Comparison of ENCODE assay signal across 8 mouse cellular contexts in the genomic region with DNA sequence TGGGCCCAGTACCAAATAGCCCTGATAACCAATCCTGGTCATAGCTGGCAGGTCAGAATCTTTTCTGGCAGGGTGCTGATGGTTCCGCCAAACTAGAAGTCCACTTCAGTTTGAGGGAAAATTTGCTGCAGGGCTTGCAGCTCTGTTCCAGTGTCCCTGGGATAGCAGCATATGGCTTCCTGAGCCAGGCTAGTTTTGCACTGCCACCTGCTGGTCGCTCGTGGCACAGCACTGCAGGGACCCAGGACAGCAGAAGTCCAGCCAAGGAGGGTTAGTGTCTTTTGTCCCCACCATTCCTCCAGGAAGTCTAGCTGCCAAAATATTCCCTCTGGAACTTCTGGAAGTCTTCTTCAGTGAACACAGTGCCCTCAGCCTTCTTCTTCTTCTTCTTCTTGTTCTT. TPM values are rescaled to one million over a fixed set of nuclear protein-coding genes. Genes with fewer than 3 reads are reported as not detected.
DNase-seq lines count a peak whose midpoint lies in the region.

No protein-coding gene starts in this region.

- peak; percentile 70 to 79 for DNase-seq in CD8-positive naive resting alpha-beta T cell, adult 2 months (ENCODE audit: low read depth in 2 of 2, low spot score in 2 of 2)
- DNase-seq in adrenal gland, adult 18-20 months (ENCODE audit: low spot score in 2 of 2) = peak; percentile 84 to 90
- DNase-seq in embryo, embryonic 10 days (ENCODE audit: low spot score) = peak; percentile 92
- peak; percentile 80 for DNase-seq in heart, adult 8-10 months (ENCODE audit: low spot score)
- peak; percentile 72 to 88 for DNase-seq in layer of hippocampus, adult 8-10 months (ENCODE audit: low spot score in 2 of 2)
- DNase-seq in lung, postnatal 10 days = peak; percentile 90
- peak; percentile 86 to 89 for DNase-seq in right cerebral cortex, adult 2 months (ENCODE audit: low spot score in 2 of 2)
- DNase-seq in urinary bladder, postnatal 10 days (ENCODE audit: low spot score) = peak; percentile 51

RNA-seq across cellular contexts. Expression of a gene that starts 3.4 kb away (rescaled TPM):
- total RNA-seq in adrenal gland, adult 18-20 months (2021) = 10 to 100 TPM; 42.6 to 48.1 TPM
- total RNA-seq in heart, adult 8-10 months (2022) = 10 to 100 TPM; 13.2 to 16.5 (median 14.6) TPM
- 10 to 100 TPM; 29.9 to 41.0 (median 34.0) TPM for total RNA-seq in layer of hippocampus, adult 8-10 months (2022)

RNA-seq across cellular contexts. Expression of a gene that starts 5.7 kb away (rescaled TPM):
- 100 to 1,000 TPM; 237 to 275 TPM for total RNA-seq in adrenal gland, adult 18-20 months (2021)
- total RNA-seq in heart, adult 8-10 months (2022) = 10 to 100 TPM; 42.9 to 76.3 (median 65.9) TPM
- total RNA-seq in layer of hippocampus, adult 8-10 months (2022) = 100 to 1,000 TPM in 2 of 4 experiments, 10 to 100 TPM in 2; 97.7 to 104 (median 99.8) TPM

RNA-seq across cellular contexts. Expression of a gene that starts 25.0 kb away (rescaled TPM):
- 10 to 100 TPM in 1 of 2 experiments, not detected in 1; 11.6 TPM for total RNA-seq in adrenal gland, adult 18-20 months (2021)
- total RNA-seq in heart, adult 8-10 months (2022) = 10 to 100 TPM in 1 of 4 experiments, 1 to 10 TPM in 3; 5.6 to 11.9 (median 8.0) TPM
- 10 to 100 TPM in 3 of 4 experiments, 1 to 10 TPM in 1; 7.2 to 42.3 (median 29.6) TPM for total RNA-seq in layer of hippocampus, adult 8-10 months (2022)

RNA-seq across cellular contexts. Expression of a gene that starts 26.4 kb away (rescaled TPM):
- under 1 TPM; 0.29 to 0.40 TPM for total RNA-seq in adrenal gland, adult 18-20 months (2021)
- under 1 TPM in 3 of 4 experiments, not detected in 1; 0.03 to 0.37 (median 0.14) TPM for total RNA-seq in heart, adult 8-10 months (2022)
- total RNA-seq in layer of hippocampus, adult 8-10 months (2022) = 10 to 100 TPM; 37.6 to 48.2 (median 41.8) TPM

RNA-seq across cellular contexts. Expression of a gene that starts 26.9 kb away (rescaled TPM):
- 10 to 100 TPM; 45.3 to 52.3 TPM for total RNA-seq in adrenal gland, adult 18-20 months (2021)
- 10 to 100 TPM; 27.0 to 30.7 (median 28.7) TPM for total RNA-seq in heart, adult 8-10 months (2022)
- total RNA-seq in layer of hippocampus, adult 8-10 months (2022) = 10 to 100 TPM; 27.6 to 34.5 (median 32.5) TPM

Comparison
In these comparisons a context has a peak if more than half of its experiments do, and no peak if none do; other contexts are left out.
1. Peak in every context shown above with its lines: DNase-seq.